Mouse (Mus musculus) left cerebral cortex, postnatal 25 days (tissue): ENCODE measurements at regions not wholly inside any gene's neighbourhood (a gene's known extent, or its start where the extent isn't known, plus 50 kb on each side); places are given as distances from the start of the nearest gene placed in this dataset.
"Not testable (repeated sequence)": the region's sequence is repeated elsewhere in the genome, so short reads cannot be mapped to it uniquely, and the experiment has no call there.

Source experiments
- DNase-seq, 2 experiments: peaks; one replicate each; pipeline ENCODE4 v3.0.0; 2022; ENCODE audit warnings: low spot score in 2 of 2, mixed read lengths in 1 of 2
- intact Hi-C: fragments of 180-260 bp; cut with DNase I; formaldehyde crosslinking; loops from one replicate; pipeline ENCODE4 v1.15.1; 2025

- intact Hi-C loops, DNase-seq: not testable (repeated sequence)
Observed at GRCm38 (mm10) chr13:11030874-11031273, 670.2 kb upstream of the Chrm3 start.

GRCm38 (mm10) chr13:11030381-11030780, 669.7 kb upstream of the Chrm3 start:
- no peak for DNase-seq
- intact Hi-C loops, result no loop called here

GRCm38 (mm10) chr13:11025918-11026317, 665.3 kb upstream of the Chrm3 start:
- intact Hi-C loops, result no loop called here
- DNase-seq, result peak; percentile 2 to 33

- no peak for DNase-seq
- intact Hi-C loops, result no loop called here
Observed at GRCm38 (mm10) chr13:11024441-11024840, 663.8 kb upstream of the Chrm3 start.

GRCm38 (mm10) chr13:11017584-11017983, 656.9 kb upstream of the Chrm3 start:
- intact Hi-C loops, result no loop called here
- no peak for DNase-seq

GRCm38 (mm10) chr13:11005374-11005773, 644.7 kb upstream of the Chrm3 start:
- intact Hi-C loops, result no loop called here
- no peak for DNase-seq

GRCm38 (mm10) chr13:10991151-10991550, 630.5 kb upstream of the Chrm3 start:
- DNase-seq, result no peak
- intact Hi-C loops, result no loop called here

- no peak for DNase-seq
- intact Hi-C loops, result no loop called here
Observed at GRCm38 (mm10) chr13:10990503-10991025, 629.9 kb upstream of the Chrm3 start.

GRCm38 (mm10) chr13:10989095-10989814, 628.6 kb upstream of the Chrm3 start:
- intact Hi-C loops, result no loop called here
- DNase-seq, result no peak

GRCm38 (mm10) chr13:10983736-10984135, 623.1 kb upstream of the Chrm3 start:
- no peak for DNase-seq
- intact Hi-C loops, result no loop called here

GRCm38 (mm10) chr13:10982543-10982942, 621.9 kb upstream of the Chrm3 start:
- no peak for DNase-seq
- intact Hi-C loops, result no loop called here

- no peak for DNase-seq
- intact Hi-C loops, result no loop called here
Observed at GRCm38 (mm10) chr13:10971932-10972331, 611.3 kb upstream of the Chrm3 start.

GRCm38 (mm10) chr13:10970721-10971120, 610.1 kb upstream of the Chrm3 start:
- intact Hi-C loops, result no loop called here

GRCm38 (mm10) chr13:10952923-10953322, 592.3 kb upstream of the Chrm3 start:
- no peak for DNase-seq
- intact Hi-C loops, result no loop called here

More at GRCm38 (mm10) chr13:10970721-10971120, 610.1 kb upstream of the Chrm3 start:
- no peak for DNase-seq

GRCm38 (mm10) chr13:10950658-10951057, 590.0 kb upstream of the Chrm3 start:
- intact Hi-C loops, DNase-seq: not testable (repeated sequence)

GRCm38 (mm10) chr13:10947398-10947797, 586.8 kb upstream of the Chrm3 start:
- intact Hi-C loops, result no loop called here
- no peak for DNase-seq

GRCm38 (mm10) chr13:10943877-10944276, 583.2 kb upstream of the Chrm3 start:
- DNase-seq, result no peak
- intact Hi-C loops, result loop anchor here (2.0 kb wide), 1 partner anchor 619 kb away; no protein-coding TSS in a partner anchor

GRCm38 (mm10) chr13:10942031-10942655, 581.5 kb upstream of the Chrm3 start:
- DNase-seq, result peak in 1 of 2 experiments; percentile 18
- intact Hi-C loops, result loop anchor here (2.0 kb wide), 1 partner anchor 621 kb away; no protein-coding TSS in a partner anchor

GRCm38 (mm10) chr13:10938233-10938632, 577.6 kb upstream of the Chrm3 start:
- no peak for DNase-seq
- intact Hi-C loops, result loop anchor here (10.0 kb wide), 1 partner anchor 1063 kb away; no protein-coding TSS in a partner anchor

GRCm38 (mm10) chr13:10930741-10931140, 570.1 kb upstream of the Chrm3 start:
- intact Hi-C loops, result loop anchor here (10.0 kb wide), 1 partner anchor 1056 kb away; no protein-coding TSS in a partner anchor
- no peak for DNase-seq

GRCm38 (mm10) chr13:10914377-10914776, 553.7 kb upstream of the Chrm3 start:
- intact Hi-C loops, result no loop called here
- no peak for DNase-seq
